Mouse (Mus musculus) kidney, postnatal 0 days (tissue): ENCODE results near the gene Nrp2. TPM values are rescaled to one million over a fixed set of nuclear protein-coding genes. Genes with fewer than 3 reads are reported as not detected.

Experiments
- ATAC-seq: fragments of 200-750 bp; cut with Nextera tagmentation; replicated peaks from 2 replicates; pipeline ENCODE4 v1.8.0; 2017; ENCODE audit warnings: low read depth, moderate number of reproducible peaks, moderate TSS enrichment, moderate library complexity; ENCODE audit not compliant: low FRiP score
- DNase-seq: peaks from one replicate; pipeline ENCODE4 v3.0.0-alpha.2; 2016; ENCODE audit warnings: low spot score
- H3K27ac ChIP-seq: fragments of 300-500 bp; sonication (generic); 2 replicates; pipeline ENCODE4 v1.5.1; 2014; ENCODE audit warnings: mild to moderate bottlenecking
- H3K27me3 ChIP-seq: fragments of 300-500 bp; sonication (generic); 2 replicates; pipeline ENCODE4 v1.6.1; 2014; ENCODE audit warnings: low read length, mixed read lengths; ENCODE audit not compliant: insufficient read depth
- H3K36me3 ChIP-seq: fragments of 300-500 bp; sonication (generic); 2 replicates; pipeline ENCODE4 v1.6.1; 2014; ENCODE audit warnings: low read length, mixed read lengths; ENCODE audit not compliant: insufficient read depth
- H3K4me1 ChIP-seq: fragments of 300-500 bp; sonication (generic); replicated peaks from 2 replicates; pipeline ENCODE4 v1.6.1; 2014; ENCODE audit warnings: antibody characterized with exemption, low read length, mixed read lengths; ENCODE audit not compliant: insufficient read depth
- H3K4me2 ChIP-seq: fragments of 300-500 bp; sonication (generic); 2 replicates; pipeline ENCODE4 v1.6.1; 2014; ENCODE audit warnings: mild to moderate bottlenecking, low read length, moderate library complexity, mixed read lengths
- H3K4me3 ChIP-seq: fragments of 300-500 bp; sonication (generic); replicated peaks from 2 replicates; pipeline ENCODE4 v1.5.1; 2014; ENCODE audit warnings: low read depth, low read length
- H3K9ac ChIP-seq: fragments of 300-500 bp; sonication (generic); 2 replicates; pipeline ENCODE4 v1.6.1; 2014; ENCODE audit warnings: low read depth, low read length
- H3K9me3 ChIP-seq: fragments of 300-500 bp; sonication (generic); replicated peaks from 2 replicates; pipeline ENCODE4 v1.6.1; 2016; ENCODE audit warnings: low read length, inconsistent platforms, mixed read lengths
- CTCF ChIP-seq: IDR thresholded peaks from 2 replicates; pipeline ENCODE4 v1.5.1; 2016; ENCODE audit warnings: antibody characterized with exemption, low read depth, mild to moderate bottlenecking, moderate library complexity
- WGBS: fragments of 180-500 bp; shearing (Covaris S2); extraction: QIAGEN DNeasy Blood & Tissue Kit; methylation state at CpG from one replicate; pipeline ENCODE4 v1.1.7; 2014; 5-methylcytosine and 5-hydroxymethylcytosine counted together
- polyA plus RNA-seq: library from polyadenylated mRNA; unstranded; fragments of >200 nt; fragmentation: Nextera tagmentation; extraction: Ambion mirVana; gene quantifications from 2 replicates; pipeline ENCODE4 v1.2.1, GENCODE M21; 2015

Gene Nrp2
- polyA plus RNA-seq, 1 experiment from 2014 or later: 5.6 TPM

DNA sequence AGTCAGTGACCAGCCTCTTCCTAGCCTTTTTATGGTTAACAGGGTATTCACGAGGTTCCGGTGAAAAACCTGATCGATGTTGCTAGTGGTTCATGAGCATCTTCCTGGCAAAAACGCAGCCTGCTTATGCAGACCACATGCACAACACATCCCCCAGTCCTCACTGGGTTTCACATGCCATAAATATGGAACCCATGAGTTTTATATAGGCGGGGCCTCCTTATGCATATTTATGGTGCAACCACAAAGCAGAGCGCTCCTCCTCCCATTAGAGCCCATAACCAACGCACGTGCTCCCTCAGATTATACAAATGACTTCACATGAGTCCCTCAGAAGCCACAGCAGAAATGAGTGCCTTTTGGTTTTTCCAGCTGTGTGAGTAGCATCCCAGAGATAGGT lies 49.0 kb downstream of the Nrp2 start:
- H3K36me3 ChIP-seq: 0 out of 2 replicates have a peak, but pooled peaks cover 2% of the 10 kb centered on the region
- H3K27ac ChIP-seq: no peak overlapping the region
- DNase-seq (no peak), ATAC-seq (no peak)
- H3K9me3 ChIP-seq: no peaks in the 10 kb centered on the region
- no peak overlapping the region for H3K9ac ChIP-seq
- TF ChIP-seq CTCF: no peak
- 66% methylated on average over 8 of the region's 8 CpGs for WGBS
- H3K4me3 ChIP-seq: no peak overlapping the region
- H3K4me1 ChIP-seq: 0 out of 2 replicates have a peak, but pooled peaks cover 10% of the 10 kb centered on the region
- no peak overlapping the region for H3K4me2 ChIP-seq
- no peaks in the 10 kb centered on the region for H3K27me3 ChIP-seq

DNA sequence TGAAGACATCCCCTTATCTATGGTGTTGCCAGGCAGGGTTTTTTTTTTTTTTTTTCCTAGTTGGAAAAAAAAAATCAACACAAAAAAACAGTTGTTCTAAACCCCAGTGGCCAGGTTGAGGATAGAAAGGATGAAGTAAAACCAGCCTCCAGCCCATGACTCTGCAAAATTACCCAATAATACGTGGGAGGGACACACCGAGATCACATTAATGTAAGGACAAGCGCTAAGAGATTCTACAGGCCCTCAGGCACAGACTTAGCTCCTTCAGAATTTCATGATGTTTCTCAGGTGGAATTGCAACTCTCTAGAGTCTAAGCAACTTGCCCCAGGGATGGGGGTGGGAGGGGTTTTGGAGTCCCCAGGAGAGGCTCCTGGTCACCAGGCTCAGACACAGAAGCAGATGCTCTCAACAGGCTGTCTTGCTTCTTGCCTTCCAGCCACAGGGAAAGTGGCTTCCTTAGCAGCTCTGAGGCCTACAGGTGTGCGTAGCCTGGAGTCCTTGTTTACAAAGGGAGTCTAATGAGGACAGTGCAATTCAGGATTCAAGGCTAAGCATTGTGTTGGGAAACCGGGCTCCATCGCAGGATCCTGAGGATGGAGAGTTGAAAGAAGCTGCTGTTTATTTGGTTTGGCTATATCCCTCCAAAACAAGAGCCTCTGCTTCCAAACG lies 49.7 kb downstream of the Nrp2 start:
- TF ChIP-seq CTCF: no peak
- Histone ChIP-seq H3K4me3 (no peak overlapping the region), H3K36me3 (no peaks in the 10 kb centered on the region), H3K9me3 (no peaks in the 10 kb centered on the region), H3K4me2 (no peak overlapping the region), H3K27me3 (no peaks in the 10 kb centered on the region), H3K4me1 (0 out of 2 replicates have a peak, but pooled peaks cover 10% of the 10 kb centered on the region), H3K27ac (no peak overlapping the region), H3K9ac (no peak overlapping the region)
- WGBS: 74% methylated on average over 7 of the region's 7 CpGs
- ATAC-seq (no peak), DNase-seq (no peak)

DNA sequence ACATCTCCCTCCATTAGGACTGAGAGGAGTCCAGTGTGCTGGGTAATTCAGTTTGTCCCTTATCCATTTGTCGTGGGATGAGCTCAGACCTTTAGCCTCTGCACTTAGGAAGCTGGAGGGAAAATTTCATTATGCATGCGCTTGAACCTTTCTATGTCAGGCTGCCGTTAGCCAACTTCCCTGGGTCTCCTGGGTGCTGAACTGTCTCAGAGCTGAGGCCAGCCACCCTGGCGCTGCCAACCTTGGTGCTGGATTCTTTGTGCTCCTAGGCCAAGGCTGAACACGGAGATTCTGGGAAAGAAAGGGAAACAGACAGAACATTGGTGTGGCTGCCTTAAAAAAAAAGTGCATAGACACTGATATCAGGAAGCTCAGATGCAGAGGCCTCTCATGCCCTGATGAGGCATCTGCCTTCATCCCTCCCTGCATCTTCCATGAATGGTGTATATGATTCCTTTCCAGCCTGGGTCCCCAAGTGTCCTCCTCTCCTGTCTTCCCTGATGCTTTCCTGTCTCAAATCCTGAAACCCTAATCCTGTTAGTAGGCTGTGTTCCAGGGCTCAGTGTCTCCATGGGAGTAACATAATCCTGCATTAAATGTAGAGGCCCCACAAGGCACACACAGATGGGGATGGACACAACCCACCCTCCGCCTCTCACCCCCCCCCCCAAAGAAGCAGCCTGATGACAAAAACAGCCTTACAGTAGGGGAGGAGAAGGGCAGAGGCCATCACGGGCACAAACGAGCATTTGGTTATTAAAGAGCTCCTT lies 51.2 kb downstream of the Nrp2 start:
- Histone ChIP-seq H3K4me3 (no peak overlapping the region), H3K27ac (no peak overlapping the region), H3K27me3 (no peaks in the 10 kb centered on the region), H3K4me1 (0 out of 2 replicates have a peak, but pooled peaks cover 10% of the 10 kb centered on the region), H3K36me3 (no peaks in the 10 kb centered on the region), H3K9me3 (no peaks in the 10 kb centered on the region), H3K4me2 (no peak overlapping the region), H3K9ac (no peak overlapping the region)
- DNase-seq (no peak), ATAC-seq (no peak)
- WGBS: 65% methylated on average over 8 of the region's 8 CpGs
- TF ChIP-seq CTCF: no peak

DNA sequence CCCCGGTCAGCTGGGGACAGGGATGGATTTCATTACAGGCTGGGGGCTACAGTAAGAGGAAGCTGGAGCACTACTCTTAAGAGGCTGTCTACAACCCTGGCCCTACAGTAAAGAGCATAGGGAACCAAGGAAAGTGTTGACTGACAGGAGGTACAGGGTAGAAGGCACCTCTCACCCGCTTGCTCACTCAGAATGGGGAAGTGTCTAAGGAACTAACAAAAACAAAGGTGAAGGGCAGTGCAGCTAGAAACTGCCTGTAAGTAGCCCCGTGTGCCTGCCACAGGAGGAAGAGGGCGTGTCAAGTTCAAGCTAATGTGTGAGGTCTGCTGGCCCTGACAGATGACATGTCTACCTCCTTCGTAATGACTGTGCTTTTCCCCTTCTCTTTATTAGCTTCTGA lies 57.0 kb downstream of the Nrp2 start:
- no peak overlapping the region for H3K4me2 ChIP-seq
- no peak overlapping the region for H3K4me3 ChIP-seq
- TF ChIP-seq CTCF: no peak
- no peaks in the 10 kb centered on the region for H3K9me3 ChIP-seq
- no peaks in the 10 kb centered on the region for H3K27me3 ChIP-seq
- 28% methylated on average over 5 of the region's 5 CpGs for WGBS
- no peaks in the 10 kb centered on the region for H3K4me1 ChIP-seq
- DNase-seq (peak; percentile 35), ATAC-seq (no peak)
- H3K36me3 ChIP-seq: peaks cover 4% of the 10 kb centered on the region; the same call in 1 of the 2 replicates
- no peak overlapping the region for H3K27ac ChIP-seq
- no peak overlapping the region for H3K9ac ChIP-seq

DNA sequence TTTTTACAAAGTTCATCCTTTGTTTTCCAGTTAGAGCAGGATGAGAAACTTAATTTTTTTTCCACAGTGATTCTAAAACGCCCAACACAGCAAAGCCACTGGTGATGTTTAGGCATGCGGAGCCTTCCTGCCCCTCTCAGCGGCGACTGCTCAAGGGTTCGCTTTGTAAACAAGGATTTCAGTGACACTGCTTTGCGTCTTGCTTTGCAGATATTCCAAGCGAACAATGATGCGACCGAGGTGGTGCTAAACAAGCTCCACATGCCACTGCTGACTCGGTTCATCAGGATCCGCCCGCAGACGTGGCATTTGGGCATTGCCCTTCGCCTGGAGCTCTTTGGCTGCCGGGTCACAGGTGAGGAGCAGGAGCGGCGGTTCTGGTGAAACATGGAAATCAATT lies 57.5 kb downstream of the Nrp2 start:
- Histone ChIP-seq H3K4me2 (no peak overlapping the region), H3K4me1 (no peaks in the 10 kb centered on the region), H3K4me3 (no peak overlapping the region), H3K9me3 (no peaks in the 10 kb centered on the region), H3K27me3 (no peaks in the 10 kb centered on the region), H3K27ac (no peak overlapping the region), H3K9ac (no peak overlapping the region), H3K36me3 (peaks cover 4% of the 10 kb centered on the region; the same call in 1 of the 2 replicates)
- no peak for TF ChIP-seq CTCF
- no peak for ATAC-seq
- no peak for DNase-seq
- 67% methylated on average over 17 of the region's 17 CpGs for WGBS

DNA sequence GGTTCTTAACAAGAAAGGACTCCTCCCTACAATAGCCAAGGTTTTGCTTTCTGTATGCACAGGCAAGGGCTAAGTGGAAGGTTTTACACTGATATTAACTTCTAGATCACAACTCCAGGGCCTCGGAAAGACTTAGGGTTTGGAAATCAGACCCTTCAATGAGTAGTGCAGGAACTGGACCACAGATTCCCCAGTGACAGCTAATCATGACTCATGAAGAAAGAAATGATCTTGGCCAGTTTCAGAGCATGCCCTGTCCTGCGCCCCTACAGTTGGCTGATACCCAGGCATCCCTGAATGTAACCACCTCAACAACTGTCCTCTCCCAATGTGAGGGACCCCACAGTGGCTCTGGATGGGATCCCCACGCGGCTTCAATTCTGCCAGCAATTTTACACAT lies 60.7 kb downstream of the Nrp2 start:
- Histone ChIP-seq H3K36me3 (peaks cover 4% of the 10 kb centered on the region; the same call in 1 of the 2 replicates), H3K4me3 (no peak overlapping the region), H3K27ac (no peak overlapping the region), H3K9me3 (no peaks in the 10 kb centered on the region), H3K9ac (no peak overlapping the region), H3K4me2 (no peak overlapping the region), H3K4me1 (0 out of 2 replicates have a peak, but pooled peaks cover 6% of the 10 kb centered on the region), H3K27me3 (no peaks in the 10 kb centered on the region)
- WGBS: 96% methylated on average over 4 of the region's 4 CpGs
- ATAC-seq: no peak
- DNase-seq: no peak
- no peak for TF ChIP-seq CTCF
